Mouse (Mus musculus) lung, postnatal 0 days (tissue): ENCODE measurements around the gene Myo5a. TPM values are rescaled to one million over a fixed set of nuclear protein-coding genes. Genes with fewer than 3 reads are reported as not detected.

Source experiments
- ATAC-seq: fragments of 200-750 bp; cut with Nextera tagmentation; 2 replicates; pipeline ENCODE4 v1.8.0; 2017; ENCODE audit warnings: moderate library complexity
- DNase-seq: peaks from one replicate; pipeline ENCODE4 v3.0.0-alpha.2; 2016; ENCODE audit warnings: low spot score
- H3K27ac ChIP-seq: fragments of 300-500 bp; sonication (generic); 2 replicates; pipeline ENCODE4 v1.5.1; 2014; ENCODE audit warnings: antibody characterized with exemption, mild to moderate bottlenecking, low read length, mixed read lengths
- H3K27me3 ChIP-seq: fragments of 300-500 bp; sonication (generic); replicated peaks from 2 replicates; pipeline ENCODE4 v1.6.1; 2014; ENCODE audit warnings: low read length, mixed read lengths; ENCODE audit not compliant: insufficient read depth
- H3K36me3 ChIP-seq: fragments of 300-500 bp; sonication (generic); 2 replicates; pipeline ENCODE4 v1.6.1; 2014; ENCODE audit warnings: low read length, mixed read lengths; ENCODE audit not compliant: insufficient read depth
- H3K4me1 ChIP-seq: fragments of 300-500 bp; sonication (generic); 2 replicates; pipeline ENCODE4 v1.6.1; 2014; ENCODE audit warnings: antibody characterized with exemption, low read depth, low read length, mixed read lengths; ENCODE audit not compliant: insufficient read depth
- H3K4me2 ChIP-seq: fragments of 300-500 bp; sonication (generic); replicated peaks from 2 replicates; pipeline ENCODE4 v1.6.1; 2014; ENCODE audit warnings: low read depth, mild to moderate bottlenecking, low read length, moderate library complexity, mixed read lengths
- H3K4me3 ChIP-seq: fragments of 300-500 bp; sonication (generic); 2 replicates; pipeline ENCODE4 v1.5.1; 2014; ENCODE audit warnings: low read depth, low read length
- H3K9ac ChIP-seq: fragments of 300-500 bp; sonication (generic); replicated peaks from 2 replicates; pipeline ENCODE4 v1.6.1; 2014; ENCODE audit warnings: low read depth, mild to moderate bottlenecking
- H3K9me3 ChIP-seq: fragments of 300-500 bp; sonication (generic); 2 replicates; pipeline ENCODE4 v1.6.1; 2016; ENCODE audit warnings: low read length, mixed read lengths
- CTCF ChIP-seq: IDR thresholded peaks from 2 replicates; pipeline ENCODE4 v1.5.1; 2016; ENCODE audit warnings: antibody characterized with exemption, mild to moderate bottlenecking
- EP300 ChIP-seq: IDR thresholded peaks from 2 replicates; pipeline ENCODE4 v1.6.1; 2016; ENCODE audit warnings: antibody characterized with exemption, mild to moderate bottlenecking, control low read depth
- WGBS: fragments of 180-500 bp; shearing (Covaris S2); extraction: QIAGEN DNeasy Blood & Tissue Kit; methylation state at CpG from one replicate; pipeline ENCODE4 v1.1.7; 2014; 5-methylcytosine and 5-hydroxymethylcytosine counted together
- polyA plus RNA-seq: library from polyadenylated mRNA; unstranded; fragments of >200 nt; fragmentation: Nextera tagmentation; extraction: Ambion mirVana; gene quantifications from 2 replicates; pipeline ENCODE4 v1.2.1, GENCODE M21; 2015

Myo5a gene
- polyA plus RNA-seq, 1 experiment from 2014 or later, result 3.6 TPM

DNA sequence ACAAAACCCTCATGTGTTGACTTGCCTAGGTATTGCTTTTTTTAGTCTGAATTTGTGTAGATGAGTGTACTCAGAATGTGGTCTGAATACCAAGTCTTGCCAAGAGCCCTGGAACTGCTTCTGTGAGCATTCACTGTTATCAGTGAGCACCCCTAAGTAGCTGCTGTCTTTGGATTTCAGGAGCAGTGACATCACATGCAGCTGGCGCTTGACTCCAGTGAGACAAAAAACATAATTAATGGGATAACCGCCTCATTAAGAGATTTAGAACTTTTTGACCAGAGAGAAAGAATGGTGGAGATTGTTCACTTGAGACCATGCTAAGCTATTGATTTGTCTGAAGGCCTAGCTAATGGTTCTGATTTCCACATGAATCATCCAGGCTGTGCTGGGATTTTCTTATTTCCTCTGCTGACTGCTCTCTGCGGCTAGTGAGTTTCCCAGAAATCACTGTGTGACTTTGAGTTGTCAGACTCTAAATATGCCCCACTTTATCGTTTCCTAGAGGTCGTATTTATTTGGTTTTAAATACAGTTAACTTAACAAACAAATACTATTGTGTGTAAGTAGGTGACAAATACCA is 14.5 kb downstream of the Myo5a start:
- no peak overlapping the region for H3K4me3 ChIP-seq
- TF ChIP-seq CTCF (no peak), EP300 (no peak)
- H3K27me3 ChIP-seq, result no peaks in the 10 kb centered on the region
- DNase-seq (no peak), ATAC-seq (no peak)
- no peak overlapping the region for H3K27ac ChIP-seq
- no peaks in the 10 kb centered on the region for H3K36me3 ChIP-seq
- no peaks in the 10 kb centered on the region for H3K4me1 ChIP-seq
- no peak overlapping the region for H3K9ac ChIP-seq
- no peaks in the 10 kb centered on the region for H3K9me3 ChIP-seq
- H3K4me2 ChIP-seq, result no peak overlapping the region
- 61% methylated on average over 5 of the region's 5 CpGs for WGBS

DNA sequence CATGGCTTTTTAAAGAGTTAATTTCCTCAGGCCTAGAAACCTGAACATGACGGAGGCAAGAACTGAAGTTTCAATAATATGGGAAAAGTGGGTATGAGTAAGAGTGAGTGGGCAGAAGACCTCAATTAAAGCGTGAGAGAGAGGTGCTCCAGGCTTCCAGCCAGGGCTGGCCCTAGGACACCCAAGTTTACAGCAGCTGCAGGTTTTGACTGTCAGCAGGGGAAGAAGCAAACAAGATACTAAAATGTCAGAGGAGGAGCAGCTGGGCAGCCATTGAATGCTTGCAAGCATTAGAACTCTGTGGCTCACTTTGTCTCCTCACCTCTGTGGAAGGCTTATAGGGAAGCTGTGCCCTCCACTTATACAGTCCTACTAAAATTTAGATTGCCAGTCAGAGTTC is 17.0 kb downstream of the Myo5a start:
- DNase-seq (no peak), ATAC-seq (no peak)
- Histone ChIP-seq H3K27ac (no peak overlapping the region), H3K36me3 (no peaks in the 10 kb centered on the region), H3K9me3 (no peaks in the 10 kb centered on the region), H3K4me2 (no peak overlapping the region), H3K4me1 (no peaks in the 10 kb centered on the region), H3K27me3 (no peaks in the 10 kb centered on the region), H3K4me3 (no peak overlapping the region), H3K9ac (no peak overlapping the region)
- 74% methylated on average over 2 of the region's 2 CpGs for whole genome bisulfite sequencing
- TF ChIP-seq EP300, result no peak
- no peak for TF ChIP-seq CTCF

DNA sequence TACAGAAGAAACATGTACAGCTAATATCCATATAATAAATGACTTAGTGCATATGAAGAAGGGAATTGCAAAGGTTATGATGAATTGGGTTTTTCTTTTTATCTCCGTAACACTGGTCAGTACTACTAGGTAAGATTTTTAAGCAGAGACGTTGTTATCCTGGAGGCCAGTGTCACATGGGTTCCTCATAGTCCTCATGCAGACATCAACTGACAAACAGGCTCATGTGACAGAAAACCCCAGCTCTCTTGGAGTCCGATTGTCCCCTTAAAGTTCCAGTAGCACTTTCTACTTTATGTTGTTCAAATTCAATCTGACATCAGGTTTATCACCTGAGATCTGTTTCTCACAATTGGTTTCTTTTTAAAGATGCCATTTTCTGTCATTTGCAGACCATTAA is 18.5 kb downstream of the Myo5a start:
- 73% methylated on average over 3 of the region's 3 CpGs for WGBS
- Histone ChIP-seq H3K27me3 (no peaks in the 10 kb centered on the region), H3K4me1 (no peaks in the 10 kb centered on the region), H3K9me3 (no peaks in the 10 kb centered on the region), H3K36me3 (no peaks in the 10 kb centered on the region), H3K9ac (no peak overlapping the region), H3K4me3 (no peak overlapping the region), H3K27ac (no peak overlapping the region), H3K4me2 (no peak overlapping the region)
- TF ChIP-seq CTCF (no peak), EP300 (no peak)
- DNase-seq, result no peak
- no peak for ATAC-seq

DNA sequence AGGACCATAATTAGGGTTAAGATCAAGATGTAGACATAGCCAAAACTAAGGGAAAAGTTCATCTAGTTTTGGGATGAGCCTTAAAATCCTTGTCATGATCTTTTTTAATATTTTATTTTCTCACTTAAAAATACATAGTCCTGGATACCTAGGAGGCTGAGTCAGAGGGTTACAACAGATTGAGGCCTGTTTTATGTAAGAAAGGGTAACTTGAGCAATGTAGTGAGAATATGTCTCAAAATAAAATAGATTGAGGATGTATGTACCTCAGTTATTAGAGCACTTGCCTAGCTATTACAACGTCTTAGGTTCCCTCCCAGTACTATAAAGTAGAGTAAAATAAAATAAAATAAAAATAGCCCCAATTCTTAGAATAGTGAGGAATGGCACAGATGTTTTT is 21.3 kb downstream of the Myo5a start:
- H3K36me3 ChIP-seq, result no peaks in the 10 kb centered on the region
- WGBS, result 72% methylated on average over 1 of the region's 1 CpGs

DNA sequence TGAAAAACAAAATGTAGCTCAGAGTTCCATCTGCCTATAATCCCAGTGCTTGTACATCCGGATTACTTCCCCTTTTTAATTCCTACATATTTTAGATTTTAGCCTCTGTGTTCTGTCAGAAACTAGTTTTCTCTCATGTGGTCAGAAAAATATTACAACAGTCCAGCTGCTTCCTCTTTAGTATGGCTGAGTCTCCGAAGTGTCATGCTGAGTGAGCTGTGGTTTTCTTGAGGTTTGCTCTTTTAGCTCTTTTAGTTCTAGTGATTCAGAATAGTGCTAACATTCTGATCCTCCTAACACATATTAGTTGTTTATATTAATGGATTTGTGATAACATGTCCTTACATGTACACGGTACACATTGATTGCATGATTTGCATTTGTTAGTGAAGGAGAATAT is 23.9 kb downstream of the Myo5a start:
- no peak overlapping the region for H3K4me3 ChIP-seq
- H3K4me2 ChIP-seq, result no peak overlapping the region
- no peak for ATAC-seq
- no peak for TF ChIP-seq CTCF
- no peak for TF ChIP-seq EP300
- no peak overlapping the region for H3K9ac ChIP-seq
- H3K9me3 ChIP-seq, result no peaks in the 10 kb centered on the region
- no peak overlapping the region for H3K27ac ChIP-seq
- 65% methylated on average over 3 of the region's 3 CpGs for WGBS
- H3K36me3 ChIP-seq, result no peaks in the 10 kb centered on the region
- no peaks in the 10 kb centered on the region for H3K4me1 ChIP-seq
- DNase-seq, result peak; percentile 39
- no peaks in the 10 kb centered on the region for H3K27me3 ChIP-seq

More for the DNA sequence above, 21.3 kb downstream of the Myo5a start:
- ATAC-seq, result no peak
- H3K9ac ChIP-seq, result no peak overlapping the region
- H3K27me3 ChIP-seq, result no peaks in the 10 kb centered on the region
- no peak overlapping the region for H3K27ac ChIP-seq
- no peak overlapping the region for H3K4me2 ChIP-seq
- no peak for DNase-seq
- no peak overlapping the region for H3K4me3 ChIP-seq
- no peaks in the 10 kb centered on the region for H3K9me3 ChIP-seq
- H3K4me1 ChIP-seq, result no peaks in the 10 kb centered on the region
- TF ChIP-seq EP300, result no peak

DNA sequence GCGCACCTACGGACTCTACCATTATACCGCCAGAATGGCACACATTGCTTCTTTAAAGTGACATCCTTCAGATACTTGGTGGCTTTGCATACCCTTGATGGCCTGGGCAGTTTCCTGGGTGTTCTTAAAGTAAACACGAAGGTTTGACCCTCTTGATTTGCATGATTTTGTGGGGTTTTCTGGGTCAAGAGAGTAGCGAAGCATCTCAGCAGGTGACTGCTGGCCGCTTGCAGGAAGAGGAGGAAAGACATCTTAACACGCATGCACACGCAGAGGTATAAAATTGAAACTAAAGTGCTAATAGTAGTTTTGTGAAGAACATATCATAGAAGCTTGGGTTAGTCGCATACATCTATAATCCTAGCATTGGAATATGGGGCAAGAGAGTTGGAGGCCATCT is 28.1 kb downstream of the Myo5a start:
- Histone ChIP-seq H3K36me3 (no peaks in the 10 kb centered on the region), H3K4me3 (no peak overlapping the region), H3K27ac (no peak overlapping the region), H3K4me1 (no peaks in the 10 kb centered on the region), H3K4me2 (no peak overlapping the region), H3K9ac (no peak overlapping the region), H3K9me3 (no peaks in the 10 kb centered on the region), H3K27me3 (no peaks in the 10 kb centered on the region)
- no peak for ATAC-seq
- DNase-seq, result no peak
- WGBS, result 93% methylated on average over 9 of the region's 9 CpGs
- TF ChIP-seq EP300 (no peak), CTCF (no peak)
